Mouse (Mus musculus): ENCODE measurements around the gene Cib1. TPM values are rescaled to one million over a fixed set of nuclear protein-coding genes. Genes with fewer than 3 reads are reported as not detected.

Cib1 gene
- polyA plus RNA-seq (2016; fragmentation: Nextera tagmentation; extraction: Ambion mirVana) = 41.3 and 42.3 TPM in 2 replicates

DNA sequence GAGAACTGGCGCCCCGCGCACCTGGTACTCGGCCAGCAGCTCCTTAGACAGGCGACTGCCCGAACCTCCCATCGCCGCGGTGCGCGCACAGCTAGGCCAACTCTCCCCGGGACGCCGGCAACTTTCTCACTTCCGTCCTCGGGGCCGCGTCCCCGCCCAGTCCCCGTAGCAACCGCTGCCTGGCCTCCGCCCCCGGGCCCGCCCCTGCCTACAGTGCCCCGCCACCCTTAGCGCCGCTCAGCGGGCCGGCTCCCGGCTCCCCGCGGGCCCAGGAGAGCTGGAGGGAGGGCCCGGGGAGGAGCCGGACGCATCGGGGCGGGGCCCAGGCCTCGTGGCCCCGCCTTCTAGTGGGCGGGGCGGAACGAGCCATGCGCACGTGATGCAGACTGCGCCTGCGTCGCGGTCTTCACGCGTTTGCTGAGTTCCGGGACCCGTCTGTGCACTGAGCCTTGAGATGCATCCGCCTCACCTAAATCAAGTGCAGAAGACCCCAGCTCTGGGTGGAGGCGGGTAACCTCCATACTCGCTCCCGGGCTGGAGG, at the start of gene Cib1, which contains the start of gene Gdpgp1:
Cib1 (minus strand) TSS at position 325 of the 541 bp plus-strand sequence.
Gdpgp1 (plus strand) TSS at position 377 of the 541 bp plus-strand sequence.
- peaks cover 22% of the 10 kb centered on the region for H3K27me3 ChIP-seq
- peak within 1 kb of the TSS; percentile 73 for H3K4me3 ChIP-seq
- peaks cover 20% of the 10 kb centered on the region for H3K4me1 ChIP-seq
- H3K27ac ChIP-seq (replicated peaks) = peak within 1 kb of the TSS; percentile 40; the same call in 1 of the 2 replicates
- H3K4me2 ChIP-seq (replicated peaks) = peak within 1 kb of the TSS; percentile 83
- no peaks in the 10 kb centered on the region for H3K9me3 ChIP-seq
- ATAC-seq (ENCODE audit: low FRiP score, low read depth) = peak; percentile 97
- H3K36me3 ChIP-seq = peaks cover 6% of the 10 kb centered on the region; the same call in 1 of the 2 replicates
- under 1% methylated on average over 54 of the region's 56 CpGs for WGBS
- H3K9ac ChIP-seq (replicated peaks) = peak within 1 kb of the TSS; percentile 70

GRCm38 (mm10) chr7:80281646-80282045, 49.0 kb upstream of the Cib1 start:
- Histone ChIP-seq H3K27me3 (no peaks in the 10 kb centered on the region), H3K9ac (replicated peaks) (no peak overlapping the region), H3K36me3 (peaks cover 88% of the 10 kb centered on the region), H3K4me1 (no peaks in the 10 kb centered on the region), H3K4me3 (no peak overlapping the region), H3K9me3 (no peaks in the 10 kb centered on the region), H3K27ac (replicated peaks) (no peak overlapping the region), H3K4me2 (replicated peaks) (no peak overlapping the region)
- 90% methylated on average over 3 of the region's 3 CpGs for WGBS
- no peak for ATAC-seq (ENCODE audit: low FRiP score, low read depth)

DNA sequence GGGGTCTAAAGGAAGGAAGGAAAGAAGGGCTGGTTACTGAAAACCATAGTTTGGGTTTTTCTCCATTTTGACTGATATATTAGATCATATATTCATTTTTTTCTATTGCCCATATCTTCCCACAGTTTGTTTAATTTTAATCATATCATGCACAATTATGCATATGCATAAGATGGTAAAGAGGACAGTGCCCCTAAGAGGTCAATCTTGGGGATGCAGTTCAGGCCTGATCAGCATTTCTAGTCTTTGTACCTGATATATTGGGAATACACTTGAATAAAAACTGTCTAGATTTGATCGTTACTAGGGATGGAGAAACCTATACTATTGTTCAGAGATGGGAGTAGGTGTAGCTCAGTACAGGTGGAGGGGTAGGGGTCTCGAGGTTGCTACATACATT, 48.4 kb upstream of the Cib1 start:
- no peaks in the 10 kb centered on the region for H3K4me1 ChIP-seq
- no peaks in the 10 kb centered on the region for H3K27me3 ChIP-seq
- no peak overlapping the region for H3K4me2 ChIP-seq (replicated peaks)
- H3K27ac ChIP-seq (replicated peaks) = no peak overlapping the region
- no peak for ATAC-seq (ENCODE audit: low FRiP score, low read depth)
- H3K4me3 ChIP-seq = no peak overlapping the region
- peaks cover 88% of the 10 kb centered on the region for H3K36me3 ChIP-seq
- no peaks in the 10 kb centered on the region for H3K9me3 ChIP-seq
- H3K9ac ChIP-seq (replicated peaks) = no peak overlapping the region
- 89% methylated on average over 2 of the region's 2 CpGs for WGBS

GRCm38 (mm10) chr7:80280032-80280431, 47.4 kb upstream of the Cib1 start:
- Histone ChIP-seq H3K4me1 (no peaks in the 10 kb centered on the region), H3K27me3 (no peaks in the 10 kb centered on the region), H3K27ac (replicated peaks) (no peak overlapping the region), H3K36me3 (peaks cover 86% of the 10 kb centered on the region), H3K9me3 (peaks cover 3% of the 10 kb centered on the region), H3K9ac (replicated peaks) (no peak overlapping the region), H3K4me2 (replicated peaks) (no peak overlapping the region), H3K4me3 (no peak overlapping the region)
- 81% methylated on average over 10 of the region's 10 CpGs for WGBS
- ATAC-seq (ENCODE audit: low FRiP score, low read depth) = no peak

GRCm38 (mm10) chr7:80276374-80276773, 43.8 kb upstream of the Cib1 start:
- H3K4me1 ChIP-seq = no peaks in the 10 kb centered on the region
- peaks cover 85% of the 10 kb centered on the region for H3K36me3 ChIP-seq
- no peak overlapping the region for H3K4me2 ChIP-seq (replicated peaks)
- ATAC-seq (ENCODE audit: low FRiP score, low read depth) = no peak
- 98% methylated on average over 4 of the region's 4 CpGs for WGBS
- no peak overlapping the region for H3K4me3 ChIP-seq
- H3K9ac ChIP-seq (replicated peaks) = no peak overlapping the region
- H3K27ac ChIP-seq (replicated peaks) = no peak overlapping the region
- H3K9me3 ChIP-seq = peaks cover 24% of the 10 kb centered on the region
- no peaks in the 10 kb centered on the region for H3K27me3 ChIP-seq

- H3K9me3 ChIP-seq = peaks cover 24% of the 10 kb centered on the region
- no peak overlapping the region for H3K4me3 ChIP-seq
- no peak overlapping the region for H3K27ac ChIP-seq (replicated peaks)
- ATAC-seq (ENCODE audit: low FRiP score, low read depth) = no peak
- H3K27me3 ChIP-seq = no peaks in the 10 kb centered on the region
- H3K9ac ChIP-seq (replicated peaks) = no peak overlapping the region
- H3K4me1 ChIP-seq = peaks cover 21% of the 10 kb centered on the region
- no peak overlapping the region for H3K4me2 ChIP-seq (replicated peaks)
- peaks cover 61% of the 10 kb centered on the region for H3K36me3 ChIP-seq
- WGBS = 89% methylated on average over 2 of the region's 2 CpGs
These were observed 40.8 kb upstream of the Cib1 start for GRCm38 (mm10) chr7:80273456-80273855.

DNA sequence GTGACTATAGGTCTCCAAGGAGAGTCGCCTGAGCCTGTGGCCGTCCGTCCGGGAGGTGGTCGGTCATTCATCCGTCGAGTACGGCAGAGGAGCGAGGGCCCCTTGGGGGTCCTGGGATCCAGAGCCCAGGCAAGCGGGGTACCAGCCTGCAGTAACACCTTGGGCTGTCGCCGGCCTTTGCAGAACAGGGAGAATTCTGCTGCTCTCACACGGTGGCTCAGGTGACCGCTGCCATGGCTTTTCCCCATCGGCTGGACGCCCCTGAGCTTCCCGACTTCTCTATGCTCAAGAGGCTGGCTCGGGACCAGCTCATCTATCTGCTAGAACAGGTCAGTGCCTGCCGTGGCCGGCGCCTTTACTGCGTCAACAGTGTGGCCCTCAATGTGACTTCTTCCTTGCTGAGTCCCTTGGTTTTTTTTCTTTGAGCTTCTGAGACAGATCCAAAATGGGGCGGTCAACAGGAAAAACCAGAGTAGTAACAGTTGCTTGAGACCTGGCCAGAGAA, 37.2 kb upstream of the Cib1 start:
- WGBS = 1% methylated on average over 23 of the region's 23 CpGs
- Histone ChIP-seq H3K9me3 (peaks cover 18% of the 10 kb centered on the region), H3K4me1 (peaks cover 23% of the 10 kb centered on the region), H3K4me3 (peak overlapping the region; percentile 87), H3K27ac (replicated peaks) (peak overlapping the region; percentile 73), H3K4me2 (replicated peaks) (peak overlapping the region; percentile 92), H3K9ac (replicated peaks) (peak overlapping the region; percentile 70), H3K27me3 (no peaks in the 10 kb centered on the region), H3K36me3 (peaks cover 51% of the 10 kb centered on the region)
- ATAC-seq (ENCODE audit: low FRiP score, low read depth) = no peak

GRCm38 (mm10) chr7:80268897-80269750, 36.5 kb upstream of the Cib1 start, which contains the start of gene Vps33b:
Gene Vps33b, plus strand, starts transcription at chr7:80269649.
- peaks cover 51% of the 10 kb centered on the region for H3K36me3 ChIP-seq
- peak; percentile 90 for ATAC-seq (ENCODE audit: low FRiP score, low read depth)
- H3K4me1 ChIP-seq = peaks cover 23% of the 10 kb centered on the region
- H3K9ac ChIP-seq (replicated peaks) = peak within 1 kb of the TSS; percentile 70
- H3K4me2 ChIP-seq (replicated peaks) = peak within 1 kb of the TSS; percentile 92
- peak within 1 kb of the TSS; percentile 87 for H3K4me3 ChIP-seq
- H3K9me3 ChIP-seq = peaks cover 11% of the 10 kb centered on the region
- WGBS = 4% methylated on average over 21 of the region's 21 CpGs
- H3K27ac ChIP-seq (replicated peaks) = peak within 1 kb of the TSS; percentile 73
- H3K27me3 ChIP-seq = no peaks in the 10 kb centered on the region

- Histone ChIP-seq H3K27ac (replicated peaks) (no peak overlapping the region), H3K9me3 (no peaks in the 10 kb centered on the region), H3K36me3 (peaks cover 40% of the 10 kb centered on the region), H3K4me3 (no peak overlapping the region), H3K4me2 (replicated peaks) (no peak overlapping the region), H3K27me3 (no peaks in the 10 kb centered on the region), H3K9ac (replicated peaks) (no peak overlapping the region), H3K4me1 (peaks cover 23% of the 10 kb centered on the region)
- 74% methylated on average over 1 of the region's 1 CpGs for WGBS
- no peak for ATAC-seq (ENCODE audit: low FRiP score, low read depth)
These were observed 35.2 kb upstream of the Cib1 start for GRCm38 (mm10) chr7:80267764-80268163.

DNA sequence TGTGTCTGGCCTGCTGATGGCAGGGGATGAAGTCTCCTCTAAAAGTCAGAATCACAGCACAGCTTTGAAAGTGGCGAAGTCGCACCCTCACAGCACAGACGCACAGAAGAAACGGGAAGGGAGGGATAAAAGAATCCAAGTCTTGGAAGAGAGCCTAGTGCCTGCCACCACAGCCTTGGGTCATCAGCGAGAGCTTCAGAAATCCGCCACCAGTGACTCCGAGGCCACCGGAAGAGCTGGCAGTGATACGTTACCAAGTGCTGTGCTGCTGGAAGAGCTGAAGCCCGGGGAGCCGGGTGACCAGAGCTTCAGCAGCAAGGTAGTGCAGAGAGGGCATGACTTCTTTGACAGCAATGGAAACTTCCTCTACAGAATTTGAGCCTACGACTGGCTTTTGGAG, 32.0 kb upstream of the Cib1 start:
- Histone ChIP-seq H3K27ac (replicated peaks) (no peak overlapping the region), H3K9me3 (no peaks in the 10 kb centered on the region), H3K9ac (replicated peaks) (no peak overlapping the region), H3K4me1 (peaks cover 23% of the 10 kb centered on the region), H3K4me3 (no peak overlapping the region), H3K27me3 (peaks cover 6% of the 10 kb centered on the region), H3K4me2 (replicated peaks) (no peak overlapping the region), H3K36me3 (peaks cover 33% of the 10 kb centered on the region)
- no peak for ATAC-seq (ENCODE audit: low FRiP score, low read depth)
- 96% methylated on average over 12 of the region's 12 CpGs for WGBS

GRCm38 (mm10) chr7:80261372-80261990, 28.9 kb upstream of the Cib1 start:
- peak overlapping the region; percentile 52; the same call in 1 of the 2 replicates for H3K27ac ChIP-seq (replicated peaks)
- H3K36me3 ChIP-seq = peaks cover 26% of the 10 kb centered on the region
- WGBS = 2% methylated on average over 29 of the region's 32 CpGs
- ATAC-seq (ENCODE audit: low FRiP score, low read depth) = peak; percentile 70
- peak overlapping the region; percentile 78 for H3K9ac ChIP-seq (replicated peaks)
- H3K27me3 ChIP-seq = peaks cover 35% of the 10 kb centered on the region
- peak overlapping the region; percentile 87 for H3K4me3 ChIP-seq
- no peaks in the 10 kb centered on the region for H3K9me3 ChIP-seq
- peaks cover 14% of the 10 kb centered on the region for H3K4me1 ChIP-seq
- H3K4me2 ChIP-seq (replicated peaks) = peak overlapping the region; percentile 96

All from midbrain, embryonic 12.5 days (tissue).